Mouse (Mus musculus) heart, embryonic 13.5 days (tissue): ENCODE results near the gene Rlf. TPM values are rescaled to one million over a fixed set of nuclear protein-coding genes. Genes with fewer than 3 reads are reported as not detected.

Experiments used
- ATAC-seq: fragments of 200-750 bp; cut with Nextera tagmentation; 2 replicates; pipeline ENCODE4 v1.8.0; 2017; ENCODE audit warnings: moderate TSS enrichment; ENCODE audit not compliant: insufficient number of reproducible peaks, low FRiP score, low TSS enrichment; ENCODE audit errors: extremely low read depth
- H3K27ac ChIP-seq: fragments of 300-500 bp; sonication (generic); replicated peaks from 2 replicates; pipeline ENCODE4 v1.5.1; 2015; ENCODE audit warnings: moderate library complexity, mild to moderate bottlenecking, inconsistent platforms
- H3K27me3 ChIP-seq: fragments of 300-500 bp; sonication (generic); replicated peaks from 2 replicates; pipeline ENCODE4 v1.6.1; 2015; ENCODE audit warnings: mild to moderate bottlenecking, inconsistent platforms
- H3K36me3 ChIP-seq: fragments of 300-500 bp; sonication (generic); 2 replicates; pipeline ENCODE4 v1.6.1; 2015; ENCODE audit warnings: mild to moderate bottlenecking, inconsistent platforms
- H3K4me1 ChIP-seq: fragments of 300-500 bp; sonication (generic); 2 replicates; pipeline ENCODE4 v1.6.1; 2015; ENCODE audit warnings: inconsistent platforms
- H3K4me2 ChIP-seq: fragments of 300-500 bp; sonication (generic); 2 replicates; pipeline ENCODE4 v1.6.1; 2015; ENCODE audit warnings: inconsistent platforms, mild to moderate bottlenecking, moderate library complexity
- H3K4me3 ChIP-seq: fragments of 300-500 bp; sonication (generic); 2 replicates; pipeline ENCODE4 v1.5.1; 2015; ENCODE audit warnings: moderate library complexity, mild to moderate bottlenecking, inconsistent platforms
- H3K9ac ChIP-seq: fragments of 300-500 bp; sonication (generic); 2 replicates; pipeline ENCODE4 v1.6.1; 2015; ENCODE audit warnings: inconsistent platforms, mild to moderate bottlenecking, moderate library complexity
- H3K9me3 ChIP-seq: fragments of 300-500 bp; sonication (generic); 2 replicates; pipeline ENCODE4 v1.6.1; 2016; ENCODE audit warnings: inconsistent platforms
- WGBS: fragments of 180-500 bp; shearing (Covaris S2); methylation state at CpG from one replicate; pipeline ENCODE4 v1.1.7; 2015; ENCODE audit warnings: mixed read lengths; 5-methylcytosine and 5-hydroxymethylcytosine counted together
- polyA plus RNA-seq: library from polyadenylated mRNA; unstranded; fragments of >200 nt; fragmentation: Nextera tagmentation; extraction: Ambion mirVana; gene quantifications from 2 replicates; pipeline ENCODE4 v1.2.1, GENCODE M21; 2015

Gene Rlf
- 16.1 and 16.8 TPM in 2 replicates for polyA plus RNA-seq

- peak within 1 kb of the TSS; percentile 83 for H3K4me2 ChIP-seq
- peaks cover 14% of the 10 kb centered on the region; the same call in 1 of the 2 replicates for H3K27me3 ChIP-seq
- H3K4me1 ChIP-seq: peaks cover 28% of the 10 kb centered on the region
- peak within 1 kb of the TSS; percentile 67 for H3K4me3 ChIP-seq
- H3K9me3 ChIP-seq: no peaks in the 10 kb centered on the region
- WGBS: under 1% methylated on average over 46 of the region's 48 CpGs
- no peaks in the 10 kb centered on the region for H3K36me3 ChIP-seq
- H3K9ac ChIP-seq: peak within 1 kb of the TSS; percentile 90
- peak within 1 kb of the TSS; percentile 95 for H3K27ac ChIP-seq
- peak; percentile 95 for ATAC-seq
Observed at GRCm38 (mm10) chr4:121214793-121215304, at the start of gene Rlf. Rlf (minus strand) TSS chr4:121215084.

- Histone ChIP-seq H3K27ac (no peak overlapping the region), H3K27me3 (0 out of 2 replicates have a peak, but pooled peaks cover under 1% of the 10 kb centered on the region), H3K4me2 (no peak overlapping the region), H3K4me1 (no peaks in the 10 kb centered on the region), H3K36me3 (no peaks in the 10 kb centered on the region), H3K9ac (no peak overlapping the region), H3K4me3 (no peak overlapping the region), H3K9me3 (no peaks in the 10 kb centered on the region)
- no peak for ATAC-seq
- 85% methylated on average over 1 of the region's 1 CpGs for WGBS
Observed at GRCm38 (mm10) chr4:121241612-121242000, 26.7 kb upstream of the Rlf start.

- no peak overlapping the region for H3K4me3 ChIP-seq
- 38% methylated on average over 14 of the region's 14 CpGs for WGBS
- H3K36me3 ChIP-seq: no peaks in the 10 kb centered on the region
- ATAC-seq: no peak
- no peak overlapping the region for H3K9ac ChIP-seq
- 0 out of 2 replicates have a peak, but pooled peaks cover 7% of the 10 kb centered on the region for H3K27me3 ChIP-seq
- H3K9me3 ChIP-seq: no peaks in the 10 kb centered on the region
- H3K4me2 ChIP-seq: peak overlapping the region; percentile 24; the same call in 1 of the 2 replicates
- H3K27ac ChIP-seq: no peak overlapping the region
- no peaks in the 10 kb centered on the region for H3K4me1 ChIP-seq
Observed at GRCm38 (mm10) chr4:121240637-121241611, 26.0 kb upstream of the Rlf start.

- WGBS: 53% methylated on average over 4 of the region's 4 CpGs
- Histone ChIP-seq H3K4me1 (no peaks in the 10 kb centered on the region), H3K27ac (no peak overlapping the region), H3K9ac (no peak overlapping the region), H3K36me3 (no peaks in the 10 kb centered on the region), H3K4me2 (no peak overlapping the region), H3K27me3 (0 out of 2 replicates have a peak, but pooled peaks cover 7% of the 10 kb centered on the region), H3K4me3 (no peak overlapping the region), H3K9me3 (no peaks in the 10 kb centered on the region)
- ATAC-seq: no peak
Observed at GRCm38 (mm10) chr4:121239878-121240277, 25.0 kb upstream of the Rlf start.

- Histone ChIP-seq H3K9ac (peak overlapping the region; percentile 47; the same call in 1 of the 2 replicates), H3K36me3 (no peaks in the 10 kb centered on the region), H3K9me3 (no peaks in the 10 kb centered on the region), H3K27ac (no peak overlapping the region), H3K4me2 (peak overlapping the region; percentile 20; the same call in 1 of the 2 replicates), H3K4me3 (no peak overlapping the region), H3K4me1 (peaks cover 11% of the 10 kb centered on the region), H3K27me3 (peaks cover 39% of the 10 kb centered on the region)
- no peak for ATAC-seq
- WGBS: 15% methylated on average over 5 of the region's 5 CpGs
Observed at GRCm38 (mm10) chr4:121231772-121232414, 17.0 kb upstream of the Rlf start.

GRCm38 (mm10) chr4:121230943-121231614, 16.2 kb upstream of the Rlf start:
- H3K4me1 ChIP-seq: peaks cover 11% of the 10 kb centered on the region
- peak overlapping the region; percentile 32 for H3K4me3 ChIP-seq
- no peaks in the 10 kb centered on the region for H3K36me3 ChIP-seq
- H3K9ac ChIP-seq: peak overlapping the region; percentile 54
- H3K27ac ChIP-seq: no peak overlapping the region
- no peaks in the 10 kb centered on the region for H3K9me3 ChIP-seq
- peaks cover 33% of the 10 kb centered on the region for H3K27me3 ChIP-seq
- H3K4me2 ChIP-seq: peak overlapping the region; percentile 64
- no peak for ATAC-seq
- WGBS: 3% methylated on average over 16 of the region's 16 CpGs

- Histone ChIP-seq H3K9ac (no peak overlapping the region), H3K4me2 (no peak overlapping the region), H3K36me3 (no peaks in the 10 kb centered on the region), H3K9me3 (no peaks in the 10 kb centered on the region), H3K4me3 (no peak overlapping the region), H3K27me3 (peaks cover 29% of the 10 kb centered on the region), H3K4me1 (peaks cover 11% of the 10 kb centered on the region), H3K27ac (no peak overlapping the region)
- WGBS: 62% methylated on average over 1 of the region's 1 CpGs
- ATAC-seq: no peak
Observed at GRCm38 (mm10) chr4:121227072-121227471, 12.2 kb upstream of the Rlf start.

GRCm38 (mm10) chr4:121225177-121225576, 10.3 kb upstream of the Rlf start:
- ATAC-seq: no peak
- Histone ChIP-seq H3K9ac (no peak overlapping the region), H3K27ac (no peak overlapping the region), H3K4me2 (no peak overlapping the region), H3K9me3 (no peaks in the 10 kb centered on the region), H3K27me3 (peaks cover 18% of the 10 kb centered on the region), H3K36me3 (no peaks in the 10 kb centered on the region), H3K4me3 (no peak overlapping the region), H3K4me1 (no peaks in the 10 kb centered on the region)
- WGBS: 75% methylated on average over 4 of the region's 4 CpGs

- Histone ChIP-seq H3K36me3 (no peaks in the 10 kb centered on the region), H3K9me3 (no peaks in the 10 kb centered on the region), H3K4me3 (no peak overlapping the region), H3K27ac (no peak overlapping the region), H3K27me3 (peaks cover 13% of the 10 kb centered on the region; the same call in 1 of the 2 replicates), H3K9ac (no peak overlapping the region), H3K4me2 (no peak overlapping the region), H3K4me1 (no peaks in the 10 kb centered on the region)
- no peak for ATAC-seq
- WGBS: 71% methylated on average over 1 of the region's 1 CpGs
Observed at GRCm38 (mm10) chr4:121223136-121223535, 8.3 kb upstream of the Rlf start.

GRCm38 (mm10) chr4:121216216-121216615, 1.3 kb upstream of the Rlf start:
- no peaks in the 10 kb centered on the region for H3K9me3 ChIP-seq
- peaks cover 27% of the 10 kb centered on the region for H3K4me1 ChIP-seq
- H3K4me2 ChIP-seq: no peak overlapping the region
- H3K36me3 ChIP-seq: no peaks in the 10 kb centered on the region
- no peak for ATAC-seq
- H3K9ac ChIP-seq: no peak overlapping the region
- H3K27ac ChIP-seq: no peak overlapping the region
- peaks cover 19% of the 10 kb centered on the region; the same call in 1 of the 2 replicates for H3K27me3 ChIP-seq
- 56% methylated on average over 2 of the region's 2 CpGs for WGBS
- no peak overlapping the region for H3K4me3 ChIP-seq

- Histone ChIP-seq H3K4me1 (peaks cover 28% of the 10 kb centered on the region), H3K9ac (peak overlapping the region; percentile 77), H3K36me3 (no peaks in the 10 kb centered on the region), H3K27ac (no peak overlapping the region), H3K27me3 (peaks cover 17% of the 10 kb centered on the region; the same call in 1 of the 2 replicates), H3K9me3 (no peaks in the 10 kb centered on the region), H3K4me2 (peak overlapping the region; percentile 83), H3K4me3 (peak overlapping the region; percentile 67)
- ATAC-seq: no peak
- 26% methylated on average over 5 of the region's 5 CpGs for WGBS
Observed at GRCm38 (mm10) chr4:121215489-121215888, 605 bp upstream of the Rlf start.
